Mouse (Mus musculus) stomach, postnatal 0 days (tissue): ENCODE results near the gene Rps13. TPM values are rescaled to one million over a fixed set of nuclear protein-coding genes. Genes with fewer than 3 reads are reported as not detected.
A peak's percentile ranks its signal among the peaks of the same experiment; 100 is the strongest.

ENCODE experiments used
- ATAC-seq: fragments of 200-750 bp; cut with Nextera tagmentation; 2 replicates; pipeline ENCODE4 v1.8.0; 2017; ENCODE audit not compliant: low FRiP score, low TSS enrichment
- DNase-seq: peaks from one replicate; pipeline ENCODE4 v3.0.0-alpha.2; 2016; ENCODE audit warnings: low spot score
- H3K27ac ChIP-seq: fragments of 300-500 bp; sonication (generic); replicated peaks from 2 replicates; pipeline ENCODE4 v1.5.1; 2014; ENCODE audit warnings: mild to moderate bottlenecking, control low read depth
- H3K27me3 ChIP-seq: fragments of 300-500 bp; sonication (generic); 2 replicates; pipeline ENCODE4 v1.6.1; 2014; ENCODE audit warnings: low read length; ENCODE audit not compliant: control insufficient read depth, insufficient read depth
- H3K36me3 ChIP-seq: fragments of 300-500 bp; sonication (generic); 2 replicates; pipeline ENCODE4 v1.6.1; 2014; ENCODE audit warnings: low read length, mixed read lengths; ENCODE audit not compliant: control insufficient read depth, insufficient read depth
- H3K4me1 ChIP-seq: fragments of 300-500 bp; sonication (generic); replicated peaks from 2 replicates; pipeline ENCODE4 v1.6.1; 2014; ENCODE audit warnings: antibody characterized with exemption; ENCODE audit not compliant: control insufficient read depth, insufficient read depth
- H3K4me2 ChIP-seq: fragments of 300-500 bp; sonication (generic); replicated peaks from 2 replicates; pipeline ENCODE4 v1.6.1; 2014; ENCODE audit warnings: low read depth, mild to moderate bottlenecking, control low read depth, moderate library complexity
- H3K4me3 ChIP-seq: fragments of 300-500 bp; sonication (generic); 2 replicates; pipeline ENCODE4 v1.5.1; 2014; ENCODE audit warnings: low read depth, low read length, control low read depth
- H3K9ac ChIP-seq: fragments of 300-500 bp; sonication (generic); 2 replicates; pipeline ENCODE4 v1.6.1; 2014; ENCODE audit warnings: mild to moderate bottlenecking, low read length, control low read depth, mixed read lengths
- H3K9me3 ChIP-seq: fragments of 300-500 bp; sonication (generic); 2 replicates; pipeline ENCODE4 v1.6.1; 2016; ENCODE audit warnings: low read length; ENCODE audit not compliant: control insufficient read depth
- CTCF ChIP-seq: IDR thresholded peaks from 2 replicates; pipeline ENCODE4 v1.5.1; 2016; ENCODE audit warnings: antibody characterized with exemption, low read depth, mild to moderate bottlenecking, moderate library complexity
- EP300 ChIP-seq: optimal IDR thresholded peaks from 2 replicates; pipeline ENCODE3; 2016; ENCODE audit warnings: antibody characterized with exemption
- WGBS: fragments of 180-500 bp; shearing (Covaris S2); extraction: QIAGEN DNeasy Blood & Tissue Kit; methylation state at CpG from one replicate; pipeline ENCODE4 v1.1.7; 2014; 5-methylcytosine and 5-hydroxymethylcytosine counted together
- polyA plus RNA-seq: library from polyadenylated mRNA; unstranded; fragments of >200 nt; fragmentation: Nextera tagmentation; extraction: Ambion mirVana; gene quantifications from 2 replicates; pipeline ENCODE4 v1.2.1, GENCODE M21; 2015

The Rps13 gene
- polyA plus RNA-seq, 1 experiment from 2014 or later: 626 TPM

DNA sequence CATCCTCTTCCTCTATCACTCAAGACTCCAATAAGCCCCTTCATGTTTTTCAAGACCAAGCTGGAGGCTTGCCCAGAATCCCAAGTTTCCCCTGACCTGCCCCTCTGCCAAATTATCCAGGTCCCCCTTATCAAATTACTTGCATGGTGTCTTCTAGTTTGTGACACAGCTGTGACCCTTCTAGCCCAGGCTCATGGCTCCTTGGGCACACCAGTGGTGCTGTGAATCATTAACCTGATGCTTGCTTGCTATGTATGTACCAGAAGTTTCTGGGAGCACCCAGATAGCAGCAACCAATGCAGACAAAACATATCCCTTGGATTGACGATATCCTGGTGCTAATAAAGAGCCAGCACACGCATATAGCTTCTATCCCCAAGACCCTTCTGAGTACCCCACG lies 45.0 kb downstream of the Rps13 start:
- TF ChIP-seq CTCF: no peak
- Histone ChIP-seq H3K4me3 (no peak overlapping the region), H3K4me2 (no peak overlapping the region), H3K27ac (peak overlapping the region; percentile 74; the same call in 1 of the 2 replicates), H3K9ac (no peak overlapping the region), H3K9me3 (no peaks in the 10 kb centered on the region), H3K27me3 (no peaks in the 10 kb centered on the region), H3K36me3 (no peaks in the 10 kb centered on the region), H3K4me1 (peaks cover 2% of the 10 kb centered on the region; the same call in 1 of the 2 replicates)
- 58% methylated on average over 3 of the region's 3 CpGs for WGBS
- DNase-seq (peak; percentile 58), ATAC-seq (no peak)

DNA sequence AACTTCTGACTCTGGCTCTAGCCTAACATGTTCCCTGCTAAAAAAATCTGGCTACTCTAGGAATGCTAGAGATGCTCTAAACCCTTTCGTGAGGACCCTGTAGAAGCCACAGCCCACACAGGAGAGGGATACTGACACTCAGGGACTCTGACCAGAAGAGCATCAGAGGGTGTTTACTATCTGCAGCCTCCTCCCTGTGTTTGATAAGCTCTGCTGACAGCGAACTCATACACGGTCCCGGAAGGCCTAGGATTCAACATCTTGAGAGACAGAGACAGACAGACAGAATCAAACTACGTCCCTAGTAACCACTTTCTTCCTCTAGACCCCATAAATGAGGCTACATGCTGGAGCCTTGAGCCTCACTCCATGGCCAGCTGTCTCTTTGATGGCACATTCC lies 46.0 kb downstream of the Rps13 start:
- no peaks in the 10 kb centered on the region for H3K27me3 ChIP-seq
- TF ChIP-seq EP300: no peak
- no peak for TF ChIP-seq CTCF
- 62% methylated on average over 5 of the region's 5 CpGs for WGBS
- ATAC-seq (no peak), DNase-seq (no peak)
- no peak overlapping the region for H3K4me3 ChIP-seq
- no peaks in the 10 kb centered on the region for H3K9me3 ChIP-seq
- H3K36me3 ChIP-seq: no peaks in the 10 kb centered on the region
- H3K4me1 ChIP-seq: peaks cover 2% of the 10 kb centered on the region; the same call in 1 of the 2 replicates
- H3K27ac ChIP-seq: peak overlapping the region; percentile 74
- H3K4me2 ChIP-seq: no peak overlapping the region
- H3K9ac ChIP-seq: no peak overlapping the region

DNA sequence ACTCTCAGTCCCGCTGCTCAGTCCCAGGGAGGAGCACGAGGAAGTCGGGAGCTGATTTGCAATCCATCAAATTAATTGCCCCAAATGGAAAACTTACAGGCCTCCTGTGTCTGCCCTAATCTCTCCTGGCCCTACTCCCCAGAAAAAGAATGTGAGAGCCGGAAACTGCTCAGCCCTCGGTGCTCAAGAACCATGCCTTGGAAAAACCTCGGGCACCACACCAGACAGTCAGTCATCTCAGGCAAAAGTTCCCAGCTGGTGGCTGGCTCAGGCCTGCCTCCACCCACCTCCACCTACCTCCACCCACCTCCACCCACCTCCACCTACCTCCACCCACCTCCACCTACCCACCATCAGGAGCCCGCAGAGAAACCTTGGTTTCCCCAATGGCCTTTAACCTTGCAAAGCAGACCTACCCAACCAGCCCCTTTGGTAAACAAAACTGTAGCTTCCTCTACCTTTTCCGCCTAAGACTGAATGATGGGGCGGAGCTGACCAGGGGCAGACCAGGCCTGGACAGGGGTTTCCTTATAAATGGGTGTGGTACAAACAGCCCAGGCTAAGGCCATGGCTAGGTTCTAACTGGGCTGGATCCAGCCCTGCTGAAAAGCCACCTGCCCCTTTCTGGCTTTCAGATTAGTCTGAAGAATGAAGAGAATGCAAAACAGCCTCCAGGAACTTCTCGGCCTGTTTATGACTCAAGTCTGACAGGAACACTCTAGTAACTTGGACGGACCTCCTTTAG lies 47.2 kb downstream of the Rps13 start:
- WGBS: 17% methylated on average over 11 of the region's 11 CpGs
- peak; percentile 87 for ATAC-seq
- Histone ChIP-seq H3K9me3 (no peaks in the 10 kb centered on the region), H3K27ac (peak overlapping the region; percentile 74), H3K9ac (no peak overlapping the region), H3K4me1 (peaks cover 5% of the 10 kb centered on the region; the same call in 1 of the 2 replicates), H3K27me3 (no peaks in the 10 kb centered on the region), H3K4me3 (no peak overlapping the region), H3K4me2 (no peak overlapping the region), H3K36me3 (no peaks in the 10 kb centered on the region)
- TF ChIP-seq CTCF: no peak
- TF ChIP-seq EP300: peak; percentile 52
- peak; percentile 74 for DNase-seq

DNA sequence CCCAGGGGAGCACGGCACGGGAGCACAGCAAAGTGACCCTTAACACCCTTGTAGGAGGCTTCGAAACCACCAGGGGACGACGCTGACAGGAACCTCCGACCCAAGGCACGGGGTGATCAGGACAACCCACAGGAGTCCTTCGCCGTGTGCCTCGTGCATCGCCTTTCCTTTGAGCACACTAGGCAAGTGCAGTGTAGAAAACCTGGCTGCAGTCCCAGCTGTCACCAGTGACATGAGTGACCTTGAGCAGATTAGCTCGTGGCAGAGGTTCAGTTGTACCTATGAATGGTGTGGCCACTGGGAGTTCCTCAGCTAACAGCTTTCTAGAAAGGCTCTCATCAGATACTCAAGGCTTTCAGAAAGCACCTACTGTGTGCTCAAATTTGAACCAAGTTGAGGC lies 47.8 kb downstream of the Rps13 start:
- TF ChIP-seq EP300 (no peak), CTCF (peak; percentile 22; the same call in 1 of the 2 replicates)
- H3K4me3 ChIP-seq: no peak overlapping the region
- peaks cover 5% of the 10 kb centered on the region; the same call in 1 of the 2 replicates for H3K4me1 ChIP-seq
- H3K36me3 ChIP-seq: no peaks in the 10 kb centered on the region
- H3K27ac ChIP-seq: peak overlapping the region; percentile 74
- WGBS: 51% methylated on average over 12 of the region's 12 CpGs
- no peak overlapping the region for H3K4me2 ChIP-seq
- peak; percentile 82 for DNase-seq
- no peaks in the 10 kb centered on the region for H3K9me3 ChIP-seq
- peak; percentile 59 for ATAC-seq
- no peaks in the 10 kb centered on the region for H3K27me3 ChIP-seq
- H3K9ac ChIP-seq: 0 out of 2 replicates have a peak overlapping the region, but pooled peaks have one; percentile 9

DNA sequence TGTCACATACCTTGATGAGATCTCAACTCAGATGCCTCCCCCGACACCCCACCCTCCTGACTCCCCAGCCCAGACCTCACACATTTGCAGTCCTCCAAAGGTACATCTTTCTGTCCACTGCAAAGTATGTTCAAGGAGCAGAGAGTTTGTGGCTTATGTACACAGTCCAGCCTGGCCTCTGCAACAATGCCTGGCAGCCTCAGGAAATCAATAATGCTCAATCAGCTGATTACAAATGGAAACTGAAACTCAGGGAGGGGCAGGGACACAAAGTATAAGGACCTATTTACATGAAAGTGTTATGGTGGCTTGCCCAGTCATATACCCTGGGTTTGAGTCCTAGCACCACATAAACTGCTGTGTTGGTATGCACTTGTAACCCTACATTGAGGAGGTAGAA lies 48.8 kb downstream of the Rps13 start:
- Histone ChIP-seq H3K9me3 (no peaks in the 10 kb centered on the region), H3K4me3 (no peak overlapping the region), H3K27me3 (no peaks in the 10 kb centered on the region), H3K27ac (0 out of 2 replicates have a peak overlapping the region, but pooled peaks have one; percentile 4), H3K4me1 (peaks cover 5% of the 10 kb centered on the region; the same call in 1 of the 2 replicates), H3K4me2 (no peak overlapping the region), H3K36me3 (no peaks in the 10 kb centered on the region), H3K9ac (no peak overlapping the region)
- TF ChIP-seq CTCF (no peak), EP300 (no peak)
- ATAC-seq (no peak), DNase-seq (no peak)
- WGBS: 40% methylated on average over 1 of the region's 1 CpGs

DNA sequence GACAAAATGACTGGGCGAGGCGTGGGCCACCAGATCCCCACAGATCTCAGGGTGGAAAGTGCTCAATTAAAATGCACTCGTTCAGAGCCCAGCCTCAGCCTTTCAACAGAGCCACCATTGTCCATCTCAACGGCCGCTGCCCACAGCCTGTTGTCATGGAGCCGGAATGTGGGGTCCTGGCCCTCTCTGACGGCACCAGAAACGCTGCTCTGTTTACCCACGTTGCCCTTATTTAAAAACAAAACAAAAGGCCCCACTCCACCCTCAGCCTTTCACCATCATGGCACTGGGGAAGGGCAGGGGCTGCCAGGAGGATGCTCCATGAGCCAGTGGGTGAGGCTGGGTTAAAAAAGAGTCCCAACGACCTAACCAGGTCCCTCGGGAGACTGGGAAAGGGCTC lies 51.2 kb downstream of the Rps13 start:
- Histone ChIP-seq H3K27me3 (no peaks in the 10 kb centered on the region), H3K9ac (no peak overlapping the region), H3K4me3 (no peak overlapping the region), H3K4me2 (no peak overlapping the region), H3K27ac (no peak overlapping the region), H3K36me3 (no peaks in the 10 kb centered on the region), H3K9me3 (no peaks in the 10 kb centered on the region), H3K4me1 (peaks cover 4% of the 10 kb centered on the region; the same call in 1 of the 2 replicates)
- TF ChIP-seq CTCF (no peak), EP300 (no peak)
- no peak for DNase-seq
- ATAC-seq: no peak
- 36% methylated on average over 11 of the region's 11 CpGs for WGBS

Other genes with a start within 250 kb of the Rps13 start
- 0.18 and 0.33 TPM in 2 replicates for gene Gm4353, start 249.6 kb downstream of the Rps13 start, polyA plus RNA-seq
- gene Plekha7, start 25.8 kb downstream of the Rps13 start, polyA plus RNA-seq: 10.1 and 11.7 TPM in 2 replicates
- gene Pik3c2a, start 109.3 kb upstream of the Rps13 start, polyA plus RNA-seq: 12.0 and 12.1 TPM in 2 replicates
- gene Nucb2, start 170.2 kb upstream of the Rps13 start, polyA plus RNA-seq: 45.5 and 46.2 TPM in 2 replicates